Mouse (Mus musculus): ENCODE measurements around the gene Tnfaip1. TPM values are rescaled to one million over a fixed set of nuclear protein-coding genes. Genes with fewer than 3 reads are reported as not detected.
"Not testable (repeated sequence)": the region's sequence is repeated elsewhere in the genome, so short reads cannot be mapped to it uniquely, and the experiment has no call there.

Tnfaip1 gene
- polyA plus RNA-seq, 1 experiment from 2014 or later, result 52.4 TPM

DNA sequence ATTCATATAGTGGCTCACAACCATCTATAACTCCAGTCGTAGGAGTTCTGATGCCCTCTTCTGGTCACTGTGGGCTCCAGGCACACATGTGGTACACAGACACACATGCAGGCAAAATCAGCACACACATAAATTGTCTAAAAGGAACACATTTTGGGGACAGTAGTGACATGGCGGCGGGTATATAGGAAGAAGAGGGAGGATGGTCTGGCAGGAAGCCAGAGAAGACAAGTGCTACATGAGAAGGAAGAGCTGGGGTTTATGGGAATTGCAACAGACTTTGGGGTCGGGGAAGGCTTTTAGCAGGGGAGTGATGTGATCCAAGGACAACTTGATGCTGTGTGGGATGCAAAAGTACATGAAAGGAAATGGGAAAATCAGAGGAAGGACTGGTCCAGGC, 1.6 kb downstream of the Tnfaip1 start:
- H3K9me3 ChIP-seq, result no peaks in the 10 kb centered on the region
- 95% methylated on average over 4 of the region's 4 CpGs for WGBS
- H3K27me3 ChIP-seq, result no peaks in the 10 kb centered on the region
- H3K9ac ChIP-seq, result peak overlapping the region; percentile 85; the same call in 1 of the 2 replicates
- H3K27ac ChIP-seq, result no peak overlapping the region
- peaks cover 25% of the 10 kb centered on the region for H3K36me3 ChIP-seq
- ATAC-seq (ENCODE audit: low FRiP score), result no peak
- H3K4me2 ChIP-seq, result peak overlapping the region; percentile 78
- H3K4me1 ChIP-seq (replicated peaks), result peaks cover 33% of the 10 kb centered on the region
- H3K4me3 ChIP-seq, result peak overlapping the region; percentile 73

DNA sequence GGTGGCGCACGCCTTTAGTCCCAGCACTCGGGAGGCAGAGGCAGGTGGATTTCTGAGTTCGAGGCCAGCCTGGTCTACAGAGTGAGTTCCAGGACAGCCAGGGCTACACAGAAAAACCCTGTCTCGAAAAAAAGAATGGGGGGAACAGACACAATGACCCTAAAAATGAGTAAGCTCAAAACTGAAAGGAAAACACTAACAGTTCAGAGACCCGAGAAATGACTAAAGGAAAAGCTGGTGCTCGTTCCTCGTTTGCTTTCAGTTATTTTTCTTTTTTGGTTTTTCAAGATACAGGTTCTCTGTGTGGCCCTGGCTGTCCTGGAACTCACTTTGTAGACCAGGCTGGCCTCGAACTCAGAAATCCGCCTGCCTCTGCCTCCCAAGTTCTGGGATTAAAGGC, 4.6 kb downstream of the Tnfaip1 start:
- Histone ChIP-seq H3K4me1 (replicated peaks) (peaks cover 14% of the 10 kb centered on the region), H3K36me3 (peaks cover 42% of the 10 kb centered on the region)
- WGBS, result 97% methylated on average over 10 of the region's 10 CpGs
- H3K27ac ChIP-seq; H3K4me3 ChIP-seq; H3K4me2 ChIP-seq; H3K27me3 ChIP-seq; H3K9me3 ChIP-seq; ATAC-seq (ENCODE audit: low FRiP score); H3K9ac ChIP-seq: not testable (repeated sequence)

DNA sequence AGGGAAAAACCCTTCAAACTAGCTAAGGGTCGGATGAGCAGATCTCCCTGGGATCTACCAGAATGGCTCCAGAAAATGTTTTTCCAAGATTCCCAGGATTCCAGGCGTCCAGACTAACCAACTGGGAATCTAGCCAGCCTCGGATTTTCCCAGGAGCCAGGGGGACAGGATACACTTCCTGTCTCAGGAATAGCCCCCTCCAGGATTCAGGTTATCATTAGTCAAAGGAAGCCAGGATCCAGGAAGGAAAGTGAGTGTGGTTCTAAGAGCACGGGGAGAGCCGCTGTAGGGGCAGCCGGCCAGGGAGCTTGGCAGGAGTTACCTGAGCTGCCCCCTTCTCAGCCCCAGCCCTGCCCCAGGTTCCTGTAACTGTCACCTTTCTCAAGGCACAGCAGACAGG, 5.1 kb downstream of the Tnfaip1 start:
- Histone ChIP-seq H3K36me3 (peaks cover 47% of the 10 kb centered on the region), H3K4me2 (no peak overlapping the region), H3K4me1 (replicated peaks) (peaks cover 14% of the 10 kb centered on the region), H3K9ac (no peak overlapping the region), H3K27ac (peak overlapping the region; percentile 32), H3K9me3 (no peaks in the 10 kb centered on the region), H3K4me3 (no peak overlapping the region), H3K27me3 (no peaks in the 10 kb centered on the region)
- 88% methylated on average over 6 of the region's 6 CpGs for WGBS
- ATAC-seq (ENCODE audit: low FRiP score), result no peak

DNA sequence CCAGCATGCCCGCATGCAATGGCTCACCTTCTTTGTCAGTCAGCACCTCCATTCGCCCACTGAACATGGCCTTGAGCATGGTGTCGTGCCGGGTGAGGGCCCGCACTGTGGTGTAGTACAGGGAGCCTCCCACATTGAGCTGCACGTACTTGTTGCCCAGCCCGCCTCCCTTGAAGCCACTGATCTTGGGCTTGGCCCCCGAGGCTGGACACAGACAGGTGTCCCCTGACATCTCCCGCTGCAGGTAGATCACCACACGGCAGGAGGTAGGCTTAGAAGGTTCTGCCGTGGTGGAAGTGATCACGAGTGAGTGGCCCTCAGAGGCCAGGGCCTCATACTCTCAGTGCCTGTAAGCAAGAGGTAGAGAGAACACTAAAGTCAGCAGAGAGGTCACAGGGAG, 6.1 kb downstream of the Tnfaip1 start:
- 88% methylated on average over 12 of the region's 12 CpGs for whole genome bisulfite sequencing
- Histone ChIP-seq H3K27ac (no peak overlapping the region), H3K9me3 (no peaks in the 10 kb centered on the region), H3K4me3 (no peak overlapping the region), H3K36me3 (peaks cover 57% of the 10 kb centered on the region), H3K9ac (0 out of 2 replicates have a peak overlapping the region, but pooled peaks have one; percentile 24), H3K4me2 (no peak overlapping the region), H3K4me1 (replicated peaks) (peaks cover 10% of the 10 kb centered on the region), H3K27me3 (no peaks in the 10 kb centered on the region)
- no peak for ATAC-seq (ENCODE audit: low FRiP score)

DNA sequence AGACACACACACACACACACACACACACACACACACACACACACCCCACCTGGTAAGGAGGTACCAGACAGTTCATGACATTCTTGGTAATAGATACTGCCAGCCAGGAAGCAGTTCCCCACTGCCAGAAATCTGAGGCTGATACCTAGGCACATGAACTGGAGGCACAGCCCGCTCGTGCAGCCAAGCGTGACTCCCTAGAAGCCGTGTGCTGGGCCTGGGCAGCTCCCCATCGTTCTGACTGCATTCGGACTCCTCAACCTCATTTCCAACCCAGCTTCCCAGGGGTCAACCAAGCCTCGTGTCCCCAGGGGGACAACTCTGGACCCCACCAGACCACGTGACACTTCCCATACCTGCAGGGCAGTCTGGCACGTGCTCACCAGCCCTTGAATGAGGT, 7.4 kb downstream of the Tnfaip1 start:
- Histone ChIP-seq H3K9ac (no peak overlapping the region), H3K4me3 (no peak overlapping the region), H3K27ac (no peak overlapping the region), H3K36me3 (peaks cover 70% of the 10 kb centered on the region), H3K4me2 (no peak overlapping the region), H3K27me3 (no peaks in the 10 kb centered on the region), H3K4me1 (replicated peaks) (0 out of 2 replicates have a peak, but pooled peaks cover 5% of the 10 kb centered on the region), H3K9me3 (no peaks in the 10 kb centered on the region)
- ATAC-seq (ENCODE audit: low FRiP score), result no peak
- WGBS, result 83% methylated on average over 9 of the region's 9 CpGs

DNA sequence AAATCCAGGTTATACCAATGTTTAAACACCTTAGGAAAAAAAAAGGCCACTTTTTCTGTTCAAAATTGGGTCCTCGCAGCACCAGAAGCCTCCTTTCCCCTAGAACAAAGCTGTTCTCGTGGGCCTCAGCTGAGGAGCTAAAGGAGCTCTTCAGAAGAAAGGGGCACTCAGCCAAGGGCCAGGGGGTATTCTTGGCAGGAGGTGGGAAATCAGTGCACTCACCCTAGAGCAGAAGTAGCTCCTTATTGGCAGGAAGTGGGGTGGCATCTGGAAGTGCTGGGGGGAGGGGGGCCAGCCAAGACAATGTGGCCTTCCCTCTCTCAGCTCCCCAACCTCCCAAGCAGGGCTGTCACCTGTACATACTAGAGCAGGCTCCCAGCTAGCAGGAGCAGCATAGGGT, 11.3 kb downstream of the Tnfaip1 start:
- H3K36me3 ChIP-seq, result peaks cover 100% of the 10 kb centered on the region
- 0 out of 2 replicates have a peak, but pooled peaks cover 5% of the 10 kb centered on the region for H3K4me1 ChIP-seq (replicated peaks)
- no peak overlapping the region for H3K4me2 ChIP-seq
- H3K9me3 ChIP-seq, result no peaks in the 10 kb centered on the region
- ATAC-seq (ENCODE audit: low FRiP score), result no peak
- WGBS, result 71% methylated on average over 2 of the region's 2 CpGs
- no peak overlapping the region; the same call in 1 of the 2 replicates for H3K9ac ChIP-seq
- H3K27me3 ChIP-seq, result no peaks in the 10 kb centered on the region
- peak overlapping the region; percentile 1; the same call in 1 of the 2 replicates for H3K27ac ChIP-seq
- H3K4me3 ChIP-seq, result no peak overlapping the region

DNA sequence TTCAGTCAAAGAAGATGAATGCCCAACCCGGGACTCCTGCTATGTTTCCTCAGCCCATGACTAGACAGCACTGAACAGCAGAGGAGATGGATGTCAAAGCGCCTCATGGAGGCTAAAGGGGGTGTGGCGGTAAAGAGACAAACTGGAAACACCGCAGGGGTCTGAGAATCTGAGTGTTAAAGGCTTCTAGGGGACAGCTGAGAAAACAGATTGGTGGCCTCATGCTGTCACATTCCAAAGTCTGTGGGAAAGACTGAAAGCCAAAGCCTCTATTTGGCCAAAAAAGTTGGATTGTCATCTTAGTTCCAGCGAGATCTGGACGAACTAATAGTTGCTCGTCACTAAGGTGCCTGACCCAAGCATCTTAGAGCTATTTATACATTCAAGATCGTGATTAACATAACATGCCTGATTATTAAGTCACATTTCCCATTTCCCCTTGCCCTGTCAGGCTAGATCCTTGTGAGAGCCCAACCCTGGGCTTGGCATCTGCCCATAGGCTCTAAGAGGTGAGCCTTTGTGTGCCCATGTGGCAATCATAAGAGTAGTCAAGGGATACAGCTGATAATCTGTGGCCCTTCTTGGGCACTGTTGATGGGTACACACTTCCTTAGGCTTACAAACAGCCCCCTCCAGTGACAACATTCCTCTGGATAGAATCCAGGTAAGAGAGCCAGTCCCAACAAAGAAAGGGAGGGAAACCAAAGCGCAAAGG, 12.7 kb downstream of the Tnfaip1 start:
- no peaks in the 10 kb centered on the region for H3K9me3 ChIP-seq
- ATAC-seq (ENCODE audit: low FRiP score), result no peak
- no peak overlapping the region for H3K9ac ChIP-seq
- 0 out of 2 replicates have a peak overlapping the region, but pooled peaks have one; percentile 53 for H3K27ac ChIP-seq
- no peak overlapping the region for H3K4me2 ChIP-seq
- no peak overlapping the region for H3K4me3 ChIP-seq
- H3K4me1 ChIP-seq (replicated peaks), result 0 out of 2 replicates have a peak, but pooled peaks cover 5% of the 10 kb centered on the region
- no peaks in the 10 kb centered on the region for H3K27me3 ChIP-seq
- 73% methylated on average over 9 of the region's 9 CpGs for WGBS
- peaks cover 100% of the 10 kb centered on the region for H3K36me3 ChIP-seq

DNA sequence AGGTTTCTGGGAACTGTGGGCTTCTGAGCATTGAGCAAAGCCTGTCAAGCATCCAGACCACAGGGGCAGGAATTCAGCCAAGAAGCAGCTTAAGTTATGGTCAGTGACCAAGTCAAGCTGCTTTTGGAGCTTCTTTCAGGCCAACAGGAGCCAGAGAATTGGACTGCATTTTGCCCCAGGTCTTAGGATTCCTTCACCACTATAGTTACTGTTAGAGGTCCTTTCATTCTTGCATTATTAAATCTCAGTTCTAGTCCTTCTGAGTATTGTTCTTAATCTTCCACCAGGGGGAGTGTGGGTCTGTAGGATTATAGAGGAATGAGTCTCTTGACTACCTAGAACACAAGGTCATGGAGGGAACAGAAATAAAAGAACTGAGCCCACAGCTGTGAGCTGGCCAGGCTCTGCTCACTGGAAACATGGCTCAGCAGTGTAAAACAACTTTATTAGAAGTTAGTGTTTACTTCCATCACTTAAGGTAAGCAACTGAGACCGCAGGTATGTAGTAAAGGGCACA, 13.6 kb downstream of the Tnfaip1 start:
- Histone ChIP-seq H3K36me3 (peaks cover 100% of the 10 kb centered on the region), H3K27me3 (no peaks in the 10 kb centered on the region), H3K27ac (peak overlapping the region; percentile 53; the same call in 1 of the 2 replicates), H3K9me3 (no peaks in the 10 kb centered on the region), H3K4me2 (no peak overlapping the region), H3K9ac (no peak overlapping the region), H3K4me1 (replicated peaks) (0 out of 2 replicates have a peak, but pooled peaks cover 5% of the 10 kb centered on the region), H3K4me3 (no peak overlapping the region)
- no peak for ATAC-seq (ENCODE audit: low FRiP score)
- WGBS, result 96% methylated on average over 1 of the region's 1 CpGs

DNA sequence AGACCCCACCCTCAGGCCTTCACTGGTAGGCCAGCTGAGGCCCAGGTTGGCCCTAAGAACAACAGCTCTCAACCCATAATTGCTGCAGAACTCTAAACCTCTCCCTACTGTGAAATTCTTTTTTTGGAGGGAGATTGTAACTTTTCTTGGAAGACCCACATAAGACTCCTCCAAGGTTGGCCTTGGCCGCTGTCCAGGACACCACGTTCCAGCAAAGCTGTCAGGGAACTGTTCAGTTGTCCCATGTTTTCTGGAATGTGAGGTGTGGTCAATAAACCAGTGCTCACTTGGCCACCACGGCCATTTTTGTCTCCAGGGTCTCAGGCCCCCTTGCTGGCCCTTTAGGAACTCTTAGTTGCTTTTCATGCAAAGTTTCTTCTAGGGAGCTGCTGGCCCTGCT, 14.3 kb downstream of the Tnfaip1 start:
- H3K27ac ChIP-seq, result no peak overlapping the region
- 95% methylated on average over 3 of the region's 3 CpGs for WGBS

DNA sequence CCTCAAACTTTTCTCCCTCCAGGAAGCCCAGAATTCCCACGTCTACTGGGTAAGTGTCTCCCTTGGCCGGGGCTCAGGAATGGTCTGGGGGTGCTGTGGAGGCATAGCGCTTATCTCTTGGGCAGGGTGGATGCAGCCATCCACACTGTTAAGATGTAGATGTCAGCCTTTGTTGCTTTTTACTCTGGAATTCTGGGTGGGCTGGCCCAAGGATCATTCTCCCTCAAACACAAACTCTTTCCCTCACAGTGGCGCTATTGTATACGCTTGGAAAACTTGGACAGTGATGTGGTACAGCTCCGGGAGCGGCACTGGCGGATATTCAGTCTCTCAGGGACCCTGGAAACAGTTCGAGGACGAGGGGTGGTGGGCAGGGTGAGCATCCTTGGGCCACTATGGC, 17.2 kb downstream of the Tnfaip1 start:
- Histone ChIP-seq H3K36me3 (peaks cover 94% of the 10 kb centered on the region), H3K4me1 (replicated peaks) (peaks cover 1% of the 10 kb centered on the region), H3K27ac (no peak overlapping the region), H3K9ac (0 out of 2 replicates have a peak overlapping the region, but pooled peaks have one; percentile 5), H3K4me2 (no peak overlapping the region), H3K27me3 (no peaks in the 10 kb centered on the region), H3K9me3 (no peaks in the 10 kb centered on the region), H3K4me3 (no peak overlapping the region)
- WGBS, result 92% methylated on average over 10 of the region's 10 CpGs
- no peak for ATAC-seq (ENCODE audit: low FRiP score)

More for the DNA sequence above, 14.3 kb downstream of the Tnfaip1 start:
- H3K9ac ChIP-seq, result no peak overlapping the region
- ATAC-seq (ENCODE audit: low FRiP score), result no peak
- H3K4me1 ChIP-seq (replicated peaks), result 0 out of 2 replicates have a peak, but pooled peaks cover 5% of the 10 kb centered on the region
- H3K27me3 ChIP-seq, result no peaks in the 10 kb centered on the region
- no peaks in the 10 kb centered on the region for H3K9me3 ChIP-seq
- H3K4me3 ChIP-seq, result no peak overlapping the region
- peaks cover 96% of the 10 kb centered on the region for H3K36me3 ChIP-seq
- no peak overlapping the region for H3K4me2 ChIP-seq

DNA sequence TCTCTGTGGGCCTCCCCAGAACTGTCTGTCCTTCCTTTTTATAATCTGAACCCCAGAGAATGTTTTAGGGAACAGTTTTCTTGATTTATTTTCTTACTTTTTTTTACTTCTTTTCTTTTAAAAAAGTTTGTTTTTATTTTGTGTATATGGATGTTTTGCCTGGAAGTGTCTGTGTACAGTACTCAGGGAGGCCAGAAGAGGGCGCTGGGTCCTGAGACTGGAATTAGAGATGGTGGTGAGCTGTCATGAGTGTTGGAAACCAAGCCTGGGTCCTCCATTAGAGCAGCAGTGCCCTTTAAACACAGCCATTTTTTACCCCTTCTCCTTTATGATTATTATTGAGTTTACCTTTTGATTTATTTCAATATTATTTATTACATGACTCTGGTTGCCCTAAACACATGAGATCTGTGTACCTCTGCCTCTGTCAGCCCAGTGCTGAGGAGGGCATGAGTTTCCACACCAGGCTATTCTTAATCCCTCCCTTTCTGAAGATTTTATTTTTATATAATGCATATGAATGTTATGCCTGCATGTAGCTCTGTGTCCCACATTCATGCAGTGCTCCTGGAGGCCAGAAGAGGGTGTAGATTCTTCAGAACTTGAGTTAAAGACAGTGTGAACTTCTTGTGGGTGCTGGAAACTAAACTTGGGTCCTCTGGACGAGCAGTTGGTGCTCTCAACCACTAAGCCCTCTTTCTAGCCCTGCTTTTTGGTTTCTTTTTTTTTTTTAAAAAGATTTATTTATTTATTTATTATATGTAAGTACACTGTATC, 20.4 kb downstream of the Tnfaip1 start:
- WGBS, result 63% methylated on average over 2 of the region's 2 CpGs
- Histone ChIP-seq H3K9ac (no peak overlapping the region), H3K4me3 (no peak overlapping the region), H3K27ac (no peak overlapping the region), H3K36me3 (peaks cover 62% of the 10 kb centered on the region), H3K9me3 (no peaks in the 10 kb centered on the region), H3K27me3 (no peaks in the 10 kb centered on the region), H3K4me2 (no peak overlapping the region), H3K4me1 (replicated peaks) (peaks cover 21% of the 10 kb centered on the region)
- no peak for ATAC-seq (ENCODE audit: low FRiP score)

DNA sequence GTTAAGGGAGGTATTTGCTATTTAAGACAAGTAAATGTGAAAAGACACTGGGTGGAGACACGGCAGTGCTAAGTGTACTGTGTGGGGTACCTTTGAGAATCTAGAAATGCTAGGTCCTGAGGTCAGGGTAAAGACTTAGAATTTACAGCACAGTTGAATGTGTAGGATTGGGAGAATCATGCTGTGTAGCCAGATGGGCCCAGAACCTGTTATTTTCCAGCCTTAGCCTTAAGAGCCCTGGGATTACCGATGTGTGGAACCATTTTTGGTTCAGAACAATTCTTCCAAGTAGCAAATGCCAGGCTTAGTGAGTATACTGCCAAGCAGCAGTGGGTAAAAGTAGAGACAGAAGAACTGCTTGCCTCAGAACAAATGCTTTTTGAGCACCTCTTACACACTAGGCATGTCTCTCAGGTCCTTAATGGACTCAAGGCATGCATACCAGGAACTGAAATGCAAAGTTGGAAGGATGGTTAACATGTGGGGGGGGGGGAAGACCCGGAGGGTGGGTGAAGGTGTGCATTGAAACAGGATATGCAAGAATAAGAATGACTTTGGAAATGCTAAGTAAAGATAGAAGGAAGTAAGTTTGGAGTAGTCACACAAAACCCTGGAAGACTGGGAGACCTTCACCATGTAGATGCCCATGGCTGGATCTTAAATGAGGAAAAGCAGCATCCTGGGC, 22.9 kb downstream of the Tnfaip1 start:
- Histone ChIP-seq H3K27me3 (no peaks in the 10 kb centered on the region), H3K9me3 (no peaks in the 10 kb centered on the region), H3K4me3 (peak overlapping the region; percentile 88), H3K36me3 (peaks cover 48% of the 10 kb centered on the region), H3K9ac (peak overlapping the region; percentile 97), H3K4me1 (replicated peaks) (peaks cover 21% of the 10 kb centered on the region), H3K4me2 (peak overlapping the region; percentile 94), H3K27ac (no peak overlapping the region)
- 86% methylated on average over 3 of the region's 3 CpGs for WGBS
- ATAC-seq (ENCODE audit: low FRiP score), result no peak

All from hindbrain, embryonic 13.5 days (tissue).